Mouse (Mus musculus) liver, postnatal 0 days (tissue): ENCODE measurements around the gene Atp2b2.

Experiments
- CTCF ChIP-seq: sonication (generic); IDR thresholded peaks from 2 replicates; pipeline ENCODE4 v1.5.1; 2016; ENCODE audit warnings: antibody characterized with exemption, low read depth
- EP300 ChIP-seq: IDR thresholded peaks from 2 replicates; pipeline ENCODE4 v1.6.1; 2016; ENCODE audit warnings: antibody characterized with exemption, low read depth, mild to moderate bottlenecking

- no peak for TF ChIP-seq CTCF
- TF ChIP-seq EP300 = no peak
Observed at GRCm38 (mm10) chr6:113719878-113720277, 322.5 kb downstream of the Atp2b2 start, which contains the start of gene Ghrl.
